Mouse (Mus musculus): ENCODE results near the gene Slc25a21.

Slc25a21 gene

DNA sequence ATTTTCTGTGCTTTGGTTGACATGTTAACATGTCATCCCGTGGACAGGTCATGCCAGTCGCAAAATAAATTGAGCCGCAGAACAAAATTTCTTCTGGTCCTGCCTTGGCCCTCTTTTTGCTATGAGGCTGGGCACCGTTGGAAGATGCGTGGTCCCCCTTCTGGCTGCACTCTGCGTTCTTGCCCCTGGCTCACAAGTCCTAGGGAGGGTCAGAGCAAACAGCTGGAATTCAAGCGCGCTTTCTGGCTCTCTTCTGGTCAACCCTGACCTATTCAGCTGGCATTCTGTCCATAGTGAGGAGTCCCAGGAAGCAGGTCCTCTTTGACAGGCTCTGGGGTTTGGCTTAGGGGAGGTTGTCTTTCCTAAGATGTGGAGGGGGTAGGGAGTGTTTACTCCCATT lies 508.4 kb downstream of the Slc25a21 start:
- DNase-seq = no peak

DNA sequence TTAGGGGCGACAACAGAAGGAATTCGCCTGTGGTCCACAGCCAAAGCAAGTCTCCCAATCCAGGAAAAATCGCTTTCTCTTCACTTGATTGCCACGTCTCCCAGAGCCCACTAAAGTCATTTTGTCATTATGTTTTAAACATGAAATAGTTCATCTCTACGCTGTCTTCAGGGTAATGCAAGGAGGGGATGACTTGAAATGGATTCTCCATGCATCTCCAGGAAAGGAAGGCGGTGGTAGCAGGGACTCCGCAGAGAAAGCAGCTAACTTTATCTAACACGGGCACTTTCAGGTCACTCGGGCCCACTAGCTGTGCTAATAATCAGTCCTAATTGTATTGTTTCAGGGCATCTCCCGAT lies 508.8 kb downstream of the Slc25a21 start:
- DNase-seq = no peak

GRCm38 (mm10) chr12:56687640-56688481 lies 509.4 kb downstream of the Slc25a21 start:
- no peak for DNase-seq

GRCm38 (mm10) chr12:56681096-56681811 lies 516.0 kb downstream of the Slc25a21 start:
- no peak for DNase-seq

- no peak for DNase-seq
These were observed 519.7 kb downstream of the Slc25a21 start for GRCm38 (mm10) chr12:56677620-56678019.

DNA sequence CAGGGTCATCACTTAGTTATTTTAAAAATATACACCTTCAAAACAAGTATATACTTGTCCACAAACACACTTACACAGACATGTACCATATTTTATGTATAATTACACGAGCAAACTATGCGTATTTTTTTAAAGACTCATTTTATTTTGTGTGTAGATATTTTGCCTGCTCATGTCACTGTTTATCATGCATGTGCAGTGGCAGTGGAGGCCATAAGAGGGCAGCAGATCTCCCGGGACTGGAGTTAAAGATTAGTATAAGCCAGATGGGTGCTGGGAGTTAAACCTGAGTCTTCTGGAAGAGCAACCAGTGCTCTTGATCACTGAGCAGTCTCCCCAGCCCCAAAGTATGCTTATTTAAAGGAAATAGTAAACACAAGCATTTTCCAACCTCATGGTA lies 522.5 kb downstream of the Slc25a21 start:
- DNase-seq = no peak

DNA sequence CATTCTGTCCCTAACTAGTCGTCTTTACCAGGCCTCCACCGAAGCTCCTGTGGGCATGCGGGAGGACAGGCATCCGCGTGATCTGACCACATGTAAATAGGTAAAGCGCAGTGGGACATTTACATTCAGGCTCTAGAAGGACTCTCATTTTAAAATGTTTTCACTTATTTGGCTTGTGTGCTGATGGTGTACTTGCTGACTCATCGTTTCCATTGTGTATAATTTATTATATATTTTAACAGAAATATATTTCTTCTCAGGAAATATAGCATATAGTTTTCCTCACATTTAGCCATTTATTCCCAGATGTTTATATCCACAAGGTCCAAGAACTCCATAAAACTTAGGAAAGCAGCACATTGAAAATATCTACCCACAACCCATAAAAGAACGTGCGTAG lies 526.5 kb downstream of the Slc25a21 start:
- no peak for DNase-seq

GRCm38 (mm10) chr12:56669451-56670122 lies 527.7 kb downstream of the Slc25a21 start:
- no peak for DNase-seq
